Mouse (Mus musculus) embryonic facial prominence, embryonic 14.5 days (tissue): ENCODE results near the gene Adgrl1. TPM values are rescaled to one million over a fixed set of nuclear protein-coding genes. Genes with fewer than 3 reads are reported as not detected.
"Not testable (repeated sequence)": the region's sequence is repeated elsewhere in the genome, so short reads cannot be mapped to it uniquely, and the experiment has no call there.

ENCODE experiments used
- ATAC-seq: fragments of 200-750 bp; cut with Nextera tagmentation; 2 replicates; pipeline ENCODE4 v1.8.0; 2017; ENCODE audit warnings: low read depth, moderate number of reproducible peaks, moderate TSS enrichment
- DNase-seq: peaks from one replicate; pipeline ENCODE4 v3.0.0-alpha.2; 2015; ENCODE audit warnings: low spot score
- H3K27ac ChIP-seq: fragments of 300-500 bp; sonication (generic); replicated peaks from 2 replicates; pipeline ENCODE4 v1.5.1; 2014; ENCODE audit warnings: low read depth, mild to moderate bottlenecking, low read length, moderate library complexity
- H3K27me3 ChIP-seq: fragments of 300-500 bp; sonication (generic); replicated peaks from 2 replicates; pipeline ENCODE4 v1.6.1; 2014; ENCODE audit warnings: low read length; ENCODE audit not compliant: control insufficient read depth, insufficient read depth
- H3K36me3 ChIP-seq: fragments of 300-500 bp; sonication (generic); 2 replicates; pipeline ENCODE4 v1.6.1; 2014; ENCODE audit warnings: low read length, mixed read lengths; ENCODE audit not compliant: control insufficient read depth, insufficient read depth
- H3K4me1 ChIP-seq: fragments of 300-500 bp; sonication (generic); 2 replicates; pipeline ENCODE4 v1.6.1; 2014; ENCODE audit warnings: antibody characterized with exemption, low read length; ENCODE audit not compliant: control insufficient read depth, insufficient read depth
- H3K4me2 ChIP-seq: fragments of 300-500 bp; sonication (generic); 2 replicates; pipeline ENCODE4 v1.6.1; 2014; ENCODE audit warnings: low read depth, mild to moderate bottlenecking, low read length, moderate library complexity, mixed read lengths
- H3K4me3 ChIP-seq: fragments of 300-500 bp; sonication (generic); 2 replicates; pipeline ENCODE4 v1.5.1; 2014; ENCODE audit warnings: low read depth, mild to moderate bottlenecking, low read length
- H3K9ac ChIP-seq: fragments of 300-500 bp; sonication (generic); 2 replicates; pipeline ENCODE4 v1.6.1; 2014; ENCODE audit warnings: low read depth, mild to moderate bottlenecking, low read length, moderate library complexity, mixed read lengths
- H3K9me3 ChIP-seq: fragments of 300-500 bp; sonication (generic); 2 replicates; pipeline ENCODE4 v1.6.1; 2016; ENCODE audit warnings: low read length; ENCODE audit not compliant: control insufficient read depth
- WGBS: fragments of 180-500 bp; shearing (Covaris S2); extraction: QIAGEN DNeasy Blood & Tissue Kit; methylation state at CpG from one replicate; pipeline ENCODE4 v1.1.7; 2014; 5-methylcytosine and 5-hydroxymethylcytosine counted together
- microRNA-seq: library from miRNA; unstranded; fragments of <30 nt; microRNA quantifications from one replicate; pipeline ENCODE4, GENCODE M21; 2016; ENCODE audit warnings: borderline number of aligned reads
- polyA plus RNA-seq: library from polyadenylated mRNA; unstranded; fragments of >200 nt; fragmentation: Nextera tagmentation; extraction: Ambion mirVana; gene quantifications from 2 replicates; pipeline ENCODE4 v1.2.1, GENCODE M21; 2014

Adgrl1 gene
- polyA plus RNA-seq, 1 experiment from 2014 or later, result 25.1 TPM

GRCm38 (mm10) chr8:83980845-83981244 lies 80.9 kb downstream of the Adgrl1 start:
- H3K9ac ChIP-seq, result no peak overlapping the region; the same call in 1 of the 2 replicates
- ATAC-seq (no peak), DNase-seq (no peak)
- H3K4me2 ChIP-seq, result no peak overlapping the region
- WGBS, result 82% methylated on average over 8 of the region's 8 CpGs
- H3K27me3 ChIP-seq, result no peaks in the 10 kb centered on the region
- H3K9me3 ChIP-seq, result no peaks in the 10 kb centered on the region
- 0 out of 2 replicates have a peak, but pooled peaks cover 6% of the 10 kb centered on the region for H3K4me1 ChIP-seq
- peaks cover 48% of the 10 kb centered on the region for H3K36me3 ChIP-seq
- H3K27ac ChIP-seq, result no peak overlapping the region
- no peak overlapping the region for H3K4me3 ChIP-seq

GRCm38 (mm10) chr8:83981533-83981932 lies 81.6 kb downstream of the Adgrl1 start:
- H3K9me3 ChIP-seq, result no peaks in the 10 kb centered on the region

GRCm38 (mm10) chr8:83982449-83982848 lies 82.5 kb downstream of the Adgrl1 start:
- H3K27me3 ChIP-seq, result no peaks in the 10 kb centered on the region
- no peak overlapping the region for H3K9ac ChIP-seq
- H3K9me3 ChIP-seq, result no peaks in the 10 kb centered on the region
- 86% methylated on average over 4 of the region's 4 CpGs for WGBS
- no peak overlapping the region for H3K4me2 ChIP-seq
- H3K4me1 ChIP-seq, result 0 out of 2 replicates have a peak, but pooled peaks cover 2% of the 10 kb centered on the region
- ATAC-seq (no peak), DNase-seq (no peak)
- H3K4me3 ChIP-seq, result no peak overlapping the region
- no peak overlapping the region for H3K27ac ChIP-seq
- H3K36me3 ChIP-seq, result peaks cover 64% of the 10 kb centered on the region

More at GRCm38 (mm10) chr8:83981533-83981932, 81.6 kb downstream of the Adgrl1 start:
- no peak overlapping the region for H3K27ac ChIP-seq
- no peaks in the 10 kb centered on the region for H3K27me3 ChIP-seq
- H3K36me3 ChIP-seq, result peaks cover 55% of the 10 kb centered on the region
- WGBS, result 97% methylated on average over 7 of the region's 7 CpGs
- H3K4me3 ChIP-seq, result no peak overlapping the region
- H3K4me2 ChIP-seq, result no peak overlapping the region
- H3K4me1 ChIP-seq, result 0 out of 2 replicates have a peak, but pooled peaks cover 6% of the 10 kb centered on the region
- H3K9ac ChIP-seq, result no peak overlapping the region
- ATAC-seq (no peak), DNase-seq (no peak)

- H3K27ac ChIP-seq, H3K4me1 ChIP-seq, H3K9ac ChIP-seq, ATAC-seq, H3K4me3 ChIP-seq, DNase-seq, H3K27me3 ChIP-seq, H3K4me2 ChIP-seq, H3K9me3 ChIP-seq: not testable (repeated sequence)
- WGBS, result 96% methylated on average over 2 of the region's 2 CpGs
- H3K36me3 ChIP-seq, result peaks cover 72% of the 10 kb centered on the region
Measured at GRCm38 (mm10) chr8:83983222-83983621, 83.3 kb downstream of the Adgrl1 start.

GRCm38 (mm10) chr8:83989243-83989642 lies 89.3 kb downstream of the Adgrl1 start:
- Histone ChIP-seq H3K27me3 (no peaks in the 10 kb centered on the region), H3K27ac (no peak overlapping the region), H3K9me3 (no peaks in the 10 kb centered on the region), H3K4me3 (no peak overlapping the region), H3K36me3 (peaks cover 87% of the 10 kb centered on the region), H3K4me2 (no peak overlapping the region), H3K4me1 (no peaks in the 10 kb centered on the region), H3K9ac (no peak overlapping the region)
- WGBS, result 89% methylated on average over 7 of the region's 7 CpGs
- DNase-seq, result no peak
- no peak for ATAC-seq

GRCm38 (mm10) chr8:83990170-83990569 lies 90.3 kb downstream of the Adgrl1 start:
- ATAC-seq (no peak), DNase-seq (no peak)
- 94% methylated on average over 14 of the region's 14 CpGs for WGBS
- Histone ChIP-seq H3K9ac (no peak overlapping the region; the same call in 1 of the 2 replicates), H3K4me2 (no peak overlapping the region), H3K27ac (no peak overlapping the region), H3K9me3 (no peaks in the 10 kb centered on the region), H3K4me3 (no peak overlapping the region), H3K4me1 (no peaks in the 10 kb centered on the region), H3K36me3 (peaks cover 85% of the 10 kb centered on the region), H3K27me3 (no peaks in the 10 kb centered on the region)

Small RNA genes lying within 50 kb of the gene (microRNA-seq; reads per million reads assigned to microRNA genes)
- not detected for gene Gm44330
- not detected for gene Gm44450

Other genes with a start within 250 kb of the Adgrl1 start
- 107 and 131 TPM in 2 replicates for gene Gipc1, start 247.4 kb upstream of the Adgrl1 start, polyA plus RNA-seq
- gene Ptger1, start 233.4 kb upstream of the Adgrl1 start, polyA plus RNA-seq, result 1.0 and 1.2 TPM in 2 replicates
- 26.1 and 30.4 TPM in 2 replicates for gene Pkn1, start 200.9 kb upstream of the Adgrl1 start, polyA plus RNA-seq
- gene Ddx39, start 184.9 kb upstream of the Adgrl1 start, polyA plus RNA-seq, result 106 and 131 TPM in 2 replicates
- 43.1 and 45.8 TPM in 2 replicates for gene Adgre5, start 158.8 kb upstream of the Adgrl1 start, polyA plus RNA-seq
- gene Gm10644, start 55.1 kb downstream of the Adgrl1 start, polyA plus RNA-seq, result 0.48 and 0.82 TPM in 2 replicates
- gene Asf1b, start 55.4 kb downstream of the Adgrl1 start, polyA plus RNA-seq, result 63.9 and 68.8 TPM in 2 replicates
- 208 and 247 TPM in 2 replicates for gene Prkaca, start 72.9 kb downstream of the Adgrl1 start, polyA plus RNA-seq
- 15.9 and 18.5 TPM in 2 replicates for gene Samd1, start 97.6 kb downstream of the Adgrl1 start, polyA plus RNA-seq
- 0.77 and 1.1 TPM in 2 replicates for gene 1700067K01Rik, start 101.4 kb downstream of the Adgrl1 start, polyA plus RNA-seq
- 0.66 and 1.4 TPM in 2 replicates for gene 2210011C24Rik, start 112.1 kb downstream of the Adgrl1 start, polyA plus RNA-seq
- 3.3 and 3.6 TPM in 2 replicates for gene Palm3, start 121.4 kb downstream of the Adgrl1 start, polyA plus RNA-seq
- gene Il27ra, start 142.5 kb downstream of the Adgrl1 start, polyA plus RNA-seq, result 1.5 and 1.8 TPM in 2 replicates
- gene Rln3, start 144.9 kb downstream of the Adgrl1 start, polyA plus RNA-seq, result 0.47 TPM in 1 of 2 replicates, not detected in the other
- 2.1 and 2.3 TPM in 2 replicates for gene Gm10643, start 165.0 kb downstream of the Adgrl1 start, polyA plus RNA-seq
- 9.1 and 10.0 TPM in 2 replicates for gene Rfx1, start 166.7 kb downstream of the Adgrl1 start, polyA plus RNA-seq
- 8.4 and 9.9 TPM in 2 replicates for gene Dcaf15, start 204.7 kb downstream of the Adgrl1 start, polyA plus RNA-seq
- gene Podnl1, start 225.9 kb downstream of the Adgrl1 start, polyA plus RNA-seq, result 1.7 and 2.4 TPM in 2 replicates
- gene Cc2d1a, start 247.8 kb downstream of the Adgrl1 start, polyA plus RNA-seq, result 20.2 and 21.3 TPM in 2 replicates
- gene 4930432K21Rik, start 247.9 kb downstream of the Adgrl1 start, polyA plus RNA-seq, result 0.77 and 1.0 TPM in 2 replicates